Mouse (Mus musculus): ENCODE results near the gene Fam47c. TPM values are rescaled to one million over a fixed set of nuclear protein-coding genes. Genes with fewer than 3 reads are reported as not detected.

Fam47c gene
- not detected for polyA plus RNA-seq (2015; fragmentation: Illumina TruSeq; extraction: RNeasy Lipid Tissue Mini Kit (QIAGEN cat#74804); ENCODE audit: low read depth, low replicate concordance)

DNA sequence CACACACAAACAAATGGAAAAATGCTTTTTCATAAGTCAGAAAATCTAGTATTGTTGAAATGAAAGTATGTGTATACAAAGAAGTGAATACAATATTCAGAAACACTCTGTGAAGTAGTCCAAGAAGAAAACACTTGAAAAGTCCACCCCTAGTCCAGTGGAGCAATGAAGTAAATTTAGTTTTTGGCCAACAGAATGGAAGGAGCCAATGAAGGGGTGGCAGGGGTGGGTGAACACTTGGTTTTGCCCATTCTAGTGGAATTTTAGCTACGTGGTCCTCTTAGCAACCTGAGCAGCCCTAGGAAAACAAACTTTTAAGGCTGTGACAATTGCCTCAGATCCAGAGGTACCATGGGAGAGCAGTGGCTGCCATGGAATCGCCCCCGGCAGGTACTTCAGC lies at the start of gene Fam47c:
Fam47c (plus strand) TSS at position 301 of the 400 bp plus-strand sequence.

Other genes starting within 250 kb of the Fam47c start
- 6.9 TPM for gene Prrg1, start 153.9 kb upstream of the Fam47c start, polyA plus RNA-seq (2015; fragmentation: Illumina TruSeq; extraction: RNeasy Lipid Tissue Mini Kit (QIAGEN cat#74804); ENCODE audit: low read depth, low replicate concordance)